Comparison of ENCODE assay signal across 8 mouse cellular contexts in the genomic region with DNA sequence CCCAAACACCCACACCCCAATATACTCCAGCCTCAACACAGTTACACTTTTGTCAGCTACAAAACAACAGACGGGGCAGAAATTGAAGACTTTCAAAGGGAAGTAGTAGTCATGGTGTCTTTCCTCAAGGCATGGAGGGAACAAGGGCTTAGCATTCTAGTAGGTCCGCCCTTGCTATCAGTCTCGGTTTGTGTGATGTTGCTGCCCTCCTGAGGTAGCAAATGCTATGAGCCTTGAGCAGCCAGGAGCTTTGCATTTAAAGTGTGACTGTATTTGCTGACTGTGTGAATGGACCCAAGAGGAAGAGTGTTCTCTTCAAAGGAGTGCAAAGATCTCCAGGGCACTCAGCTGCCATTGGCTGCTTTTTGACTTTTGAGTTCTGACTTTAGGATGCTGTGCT.
DNase-seq lines count a peak whose midpoint lies in the region; ATAC-seq and TF ChIP-seq lines count a peak whose summit lies in the region.
"Not testable (repeated sequence)": the region's sequence is repeated elsewhere in the genome, so short reads cannot be mapped to it uniquely, and the experiment has no call there.

No protein-coding gene starts in this region.

- DNase-seq in B cell, adult 2 months, result peak; percentile 52 to 61
- DNase-seq in hindbrain, embryonic 11.5 days (ENCODE audit: low spot score), result peak; percentile 11
- DNase-seq in kidney, postnatal 25 days, result peak; percentile 30 to 45
- peak; percentile 45 for DNase-seq in telencephalon, adult 2 months (ENCODE audit: low read depth, low spot score)

- TF ChIP-seq CTCF in bone marrow, adult 2 months (IDR thresholded peaks at IDR 0.05; ENCODE audit: control insufficient read depth, insufficient read depth, low read length), result peak; percentile 45

- H3K4me3 ChIP-seq in bone marrow, adult 2 months (replicated peaks; ENCODE audit: control insufficient read depth, low read depth, low read length); forebrain, embryonic 15.5 days; hindbrain, embryonic 11.5 days (ENCODE audit: low read depth, low read length); liver, embryonic 12.5 days; midbrain, embryonic 15.5 days: not testable (repeated sequence)

- H3K36me3 ChIP-seq in forebrain, embryonic 15.5 days, result peaks cover 16% of the 10 kb centered on the region
- H3K36me3 ChIP-seq in hindbrain, embryonic 11.5 days (ENCODE audit: control insufficient read depth, insufficient read depth, low read length); midbrain, embryonic 15.5 days (replicated peaks): not testable (repeated sequence)
- peaks cover 29% of the 10 kb centered on the region for H3K36me3 ChIP-seq in liver, embryonic 12.5 days

- not testable (repeated sequence) for H3K4me2 ChIP-seq in forebrain, embryonic 15.5 days (replicated peaks); hindbrain, embryonic 11.5 days (replicated peaks; ENCODE audit: low read depth, low read length); liver, embryonic 12.5 days; midbrain, embryonic 15.5 days

- peak; percentile 58; the same call in 1 of the 2 replicates for ATAC-seq in forebrain, embryonic 15.5 days (replicated peaks)
- ATAC-seq in hindbrain, embryonic 11.5 days (ENCODE audit: low FRiP score), result not testable (repeated sequence)
- 0 out of 2 replicates have a peak, but pooled peaks have one; percentile 42 for ATAC-seq in liver, embryonic 12.5 days
- ATAC-seq in midbrain, embryonic 15.5 days (replicated peaks), result peak; percentile 70; the same call in 1 of the 2 replicates

- H3K9me3 ChIP-seq in forebrain, embryonic 15.5 days; hindbrain, embryonic 11.5 days (ENCODE audit: control insufficient read depth, low read length); liver, embryonic 12.5 days (replicated peaks); midbrain, embryonic 15.5 days: not testable (repeated sequence)

- not testable (repeated sequence) for H3K9ac ChIP-seq in forebrain, embryonic 15.5 days (replicated peaks); hindbrain, embryonic 11.5 days (ENCODE audit: low read depth, low read length); liver, embryonic 12.5 days; midbrain, embryonic 15.5 days

- 4% methylated on average over 3 of the region's 3 CpGs for WGBS in bone marrow, adult 2 months
- WGBS in forebrain, embryonic 15.5 days, result 34% methylated on average over 3 of the region's 3 CpGs
- WGBS in hindbrain, embryonic 11.5 days, result 30% methylated on average over 3 of the region's 3 CpGs
- WGBS in liver, embryonic 12.5 days (ENCODE audit: insufficient replicate concordance), result 16% methylated on average over 3 of the region's 3 CpGs
- 32% methylated on average over 3 of the region's 3 CpGs for WGBS in midbrain, embryonic 15.5 days

- not testable (repeated sequence) for H3K27me3 ChIP-seq in forebrain, embryonic 15.5 days; hindbrain, embryonic 11.5 days (ENCODE audit: control insufficient read depth, insufficient read depth, low read length); liver, embryonic 12.5 days (replicated peaks); midbrain, embryonic 15.5 days (replicated peaks)

- H3K27ac ChIP-seq in bone marrow, adult 2 months (ENCODE audit: control insufficient read depth, insufficient read depth, low read depth, low read length, poor library complexity); forebrain, embryonic 15.5 days (replicated peaks); hindbrain, embryonic 11.5 days (ENCODE audit: low read depth, low read length); liver, embryonic 12.5 days; midbrain, embryonic 15.5 days: not testable (repeated sequence)

- not testable (repeated sequence) for H3K4me1 ChIP-seq in bone marrow, adult 2 months (ENCODE audit: control insufficient read depth, insufficient read depth, low read length); forebrain, embryonic 15.5 days; hindbrain, embryonic 11.5 days (replicated peaks; ENCODE audit: control insufficient read depth, insufficient read depth, low read length); liver, embryonic 12.5 days; midbrain, embryonic 15.5 days

- TF ChIP-seq POLR2A in bone marrow, adult 2 months (IDR thresholded peaks at IDR 0.05; ENCODE audit: borderline replicate concordance, control insufficient read depth, low read depth, low read length), result not testable (repeated sequence)
